Mouse (Mus musculus) embryo, embryonic 10.5 days (tissue): Measurements from ENCODE around the gene Ptcd1.
"Not testable (repeated sequence)": the region's sequence is repeated elsewhere in the genome, so short reads cannot be mapped to it uniquely, and the experiment has no call there.

Experiments
- DNase-seq: peaks from one replicate; pipeline ENCODE4 v3.0.0-alpha.2; 2015; ENCODE audit warnings: low spot score

The Ptcd1 gene

GRCm38 (mm10) chr5:145164710-145165109, 2.2 kb downstream of the Ptcd1 start:
- no peak for DNase-seq

- no peak for DNase-seq
These were observed 5.5 kb downstream of the Ptcd1 start for GRCm38 (mm10) chr5:145161361-145161760.

- DNase-seq = no peak
These were observed 14.2 kb downstream of the Ptcd1 start for GRCm38 (mm10) chr5:145152690-145153089.

GRCm38 (mm10) chr5:145149294-145149693, 17.6 kb downstream of the Ptcd1 start:
- no peak for DNase-seq

- DNase-seq = no peak
These were observed 19.2 kb downstream of the Ptcd1 start for GRCm38 (mm10) chr5:145147748-145148147.

GRCm38 (mm10) chr5:145140611-145141010, 26.3 kb downstream of the Ptcd1 start:
- peak; percentile 20 for DNase-seq

GRCm38 (mm10) chr5:145139571-145140519, 27.1 kb downstream of the Ptcd1 start, which contains the start of the genes Pdap1 and Bud31:
Gene Pdap1 (minus strand): TSS chr5:145140238.
Gene Bud31 (plus strand): TSS chr5:145140362.
- peak; percentile 96 for DNase-seq

GRCm38 (mm10) chr5:145138836-145139235, 28.1 kb downstream of the Ptcd1 start:
- peak; percentile 28 for DNase-seq

- DNase-seq = not testable (repeated sequence)
These were observed 33.6 kb downstream of the Ptcd1 start for GRCm38 (mm10) chr5:145133275-145133674.

GRCm38 (mm10) chr5:145130995-145131394, 35.9 kb downstream of the Ptcd1 start:
- no peak for DNase-seq

- DNase-seq = no peak
These were observed 36.7 kb downstream of the Ptcd1 start for GRCm38 (mm10) chr5:145130191-145130590.

- not testable (repeated sequence) for DNase-seq
These were observed 37.1 kb downstream of the Ptcd1 start for GRCm38 (mm10) chr5:145129773-145130172.

- no peak for DNase-seq
These were observed 37.8 kb downstream of the Ptcd1 start for GRCm38 (mm10) chr5:145129124-145129523.

- DNase-seq = no peak
These were observed 40.3 kb downstream of the Ptcd1 start for GRCm38 (mm10) chr5:145126580-145126979.

- DNase-seq = no peak
These were observed 43.5 kb downstream of the Ptcd1 start for GRCm38 (mm10) chr5:145123396-145123795.

GRCm38 (mm10) chr5:145120921-145121320, 46.0 kb downstream of the Ptcd1 start:
- no peak for DNase-seq

- DNase-seq = no peak
These were observed 47.5 kb downstream of the Ptcd1 start for GRCm38 (mm10) chr5:145119385-145119784.

- DNase-seq = no peak
These were observed 48.4 kb downstream of the Ptcd1 start for GRCm38 (mm10) chr5:145118461-145118860.

- DNase-seq = no peak
These were observed 48.9 kb downstream of the Ptcd1 start for GRCm38 (mm10) chr5:145118005-145118404.

GRCm38 (mm10) chr5:145116916-145117315, 50.0 kb downstream of the Ptcd1 start:
- peak; percentile 76 for DNase-seq

- peak; percentile 24 for DNase-seq
These were observed 50.6 kb downstream of the Ptcd1 start for GRCm38 (mm10) chr5:145116316-145116715.

GRCm38 (mm10) chr5:145115736-145116135, 51.2 kb downstream of the Ptcd1 start:
- no peak for DNase-seq
